8 mouse cellular contexts compared by ENCODE assay signal in genomic region chr9:63091101-63091921, GRCm38 (mm10). TPM values are rescaled to one million over a fixed set of nuclear protein-coding genes. Genes with fewer than 3 reads are reported as not detected.
A peak's percentile ranks its signal among the peaks of the same experiment; 100 is the strongest.
DNase-seq lines count a peak whose midpoint lies in the region; ATAC-seq and TF ChIP-seq lines count a peak whose summit lies in the region.

No protein-coding gene starts in this region.

- WGBS in forebrain, embryonic 15.5 days: 14% methylated on average over 23 of the region's 23 CpGs
- 15% methylated on average over 23 of the region's 23 CpGs for WGBS in hindbrain, embryonic 12.5 days
- 17% methylated on average over 23 of the region's 23 CpGs for WGBS in limb, embryonic 13.5 days
- WGBS in midbrain, embryonic 13.5 days: 13% methylated on average over 23 of the region's 23 CpGs

- H3K36me3 ChIP-seq in forebrain, embryonic 15.5 days: no peaks in the 10 kb centered on the region
- no peaks in the 10 kb centered on the region for H3K36me3 ChIP-seq in hindbrain, embryonic 12.5 days
- H3K36me3 ChIP-seq in limb, embryonic 13.5 days: no peaks in the 10 kb centered on the region
- H3K36me3 ChIP-seq in midbrain, embryonic 13.5 days: no peaks in the 10 kb centered on the region

- TF ChIP-seq POLR2A in bone marrow macrophage, adult 2 months (IDR thresholded peaks at IDR 0.05; ENCODE audit: borderline replicate concordance, low read depth, low read length): no peak

- peaks cover 19% of the 10 kb centered on the region for H3K4me1 ChIP-seq in bone marrow macrophage, adult 2 months (ENCODE audit: control insufficient read depth, insufficient read depth, low read length)
- peaks cover 28% of the 10 kb centered on the region for H3K4me1 ChIP-seq in forebrain, embryonic 15.5 days
- peaks cover 29% of the 10 kb centered on the region for H3K4me1 ChIP-seq in hindbrain, embryonic 12.5 days
- peaks cover 37% of the 10 kb centered on the region for H3K4me1 ChIP-seq in limb, embryonic 13.5 days
- peaks cover 31% of the 10 kb centered on the region for H3K4me1 ChIP-seq in midbrain, embryonic 13.5 days (replicated peaks)

- TF ChIP-seq CTCF in bone marrow macrophage, adult 2 months (IDR thresholded peaks at IDR 0.05; ENCODE audit: low read depth, low read length): no peak

- H3K4me3 ChIP-seq in bone marrow macrophage, adult 2 months (ENCODE audit: insufficient read depth, low read length): no peak overlapping the region
- peak overlapping the region; percentile 37 for H3K4me3 ChIP-seq in forebrain, embryonic 15.5 days
- no peak overlapping the region for H3K4me3 ChIP-seq in hindbrain, embryonic 12.5 days
- H3K4me3 ChIP-seq in limb, embryonic 13.5 days: peak overlapping the region; percentile 35
- peak overlapping the region; percentile 20; the same call in 1 of the 2 replicates for H3K4me3 ChIP-seq in midbrain, embryonic 13.5 days (replicated peaks)

- 0 out of 2 replicates have a peak overlapping the region, but pooled peaks have one; percentile 36 for H3K9ac ChIP-seq in forebrain, embryonic 15.5 days (replicated peaks)
- H3K9ac ChIP-seq in hindbrain, embryonic 12.5 days: no peak overlapping the region
- no peak overlapping the region for H3K9ac ChIP-seq in limb, embryonic 13.5 days
- no peak overlapping the region for H3K9ac ChIP-seq in midbrain, embryonic 13.5 days (replicated peaks)

- DNase-seq in 3134 (ENCODE audit: extremely low read depth, insufficient read length, low spot score): peak; percentile 46
- DNase-seq in thymus, postnatal 36 days: no peak
- DNase-seq in spleen, postnatal 10 days (ENCODE audit: low spot score in 2 of 2): no peak

- H3K4me2 ChIP-seq in forebrain, embryonic 15.5 days (replicated peaks): peak overlapping the region; percentile 58
- peak overlapping the region; percentile 53 for H3K4me2 ChIP-seq in hindbrain, embryonic 12.5 days (replicated peaks)
- H3K4me2 ChIP-seq in limb, embryonic 13.5 days (replicated peaks): peak overlapping the region; percentile 62
- H3K4me2 ChIP-seq in midbrain, embryonic 13.5 days (replicated peaks): peak overlapping the region; percentile 54

- ATAC-seq in forebrain, embryonic 15.5 days (replicated peaks): no peak
- ATAC-seq in hindbrain, embryonic 12.5 days (ENCODE audit: low FRiP score): no peak
- ATAC-seq in limb, embryonic 13.5 days (ENCODE audit: low FRiP score, low read depth): no peak
- no peak for ATAC-seq in midbrain, embryonic 13.5 days

- H3K9me3 ChIP-seq in forebrain, embryonic 15.5 days: no peaks in the 10 kb centered on the region
- no peaks in the 10 kb centered on the region for H3K9me3 ChIP-seq in hindbrain, embryonic 12.5 days (replicated peaks)
- no peaks in the 10 kb centered on the region for H3K9me3 ChIP-seq in limb, embryonic 13.5 days
- no peaks in the 10 kb centered on the region for H3K9me3 ChIP-seq in midbrain, embryonic 13.5 days

- no peaks in the 10 kb centered on the region for H3K27me3 ChIP-seq in forebrain, embryonic 15.5 days
- H3K27me3 ChIP-seq in hindbrain, embryonic 12.5 days: no peaks in the 10 kb centered on the region
- H3K27me3 ChIP-seq in limb, embryonic 13.5 days: no peaks in the 10 kb centered on the region
- no peaks in the 10 kb centered on the region for H3K27me3 ChIP-seq in midbrain, embryonic 13.5 days

- H3K27ac ChIP-seq in bone marrow macrophage, adult 2 months (ENCODE audit: insufficient read depth, low read depth, low read length): 0 out of 2 replicates have a peak overlapping the region, but pooled peaks have one; percentile 51
- H3K27ac ChIP-seq in forebrain, embryonic 15.5 days (replicated peaks): peak overlapping the region; percentile 79
- peak overlapping the region; percentile 93 for H3K27ac ChIP-seq in hindbrain, embryonic 12.5 days
- H3K27ac ChIP-seq in limb, embryonic 13.5 days: peak overlapping the region; percentile 84
- peak overlapping the region; percentile 87 for H3K27ac ChIP-seq in midbrain, embryonic 13.5 days

RNA-seq across cellular contexts. Expression of gene Skor1, which starts 57.5 kb away (rescaled TPM):
- not detected in 2 replicates for polyA plus RNA-seq in bone marrow macrophage, adult 2 months (2012; ENCODE audit: insufficient read depth, insufficient read length, missing spikeins)
- polyA plus RNA-seq in forebrain, embryonic 15.5 days (2015; fragmentation: Nextera tagmentation; extraction: Ambion mirVana): 0.36 and 0.61 TPM in 2 replicates
- polyA plus RNA-seq in hindbrain, embryonic 12.5 days (2016; fragmentation: Nextera tagmentation; extraction: Ambion mirVana): 24.0 and 27.1 TPM in 2 replicates
- 0.06 TPM in 1 of 2 replicates, not detected in the other for polyA plus RNA-seq in limb, embryonic 13.5 days (2015; fragmentation: Nextera tagmentation; extraction: Ambion mirVana)
- 1.7 and 2.0 TPM in 2 replicates for polyA plus RNA-seq in midbrain, embryonic 13.5 days (2015; fragmentation: Nextera tagmentation; extraction: Ambion mirVana)

Comparison
In these comparisons a context has a peak if more than half of its experiments do, and no peak if none do; other contexts are left out.
1. H3K4me3 ChIP-seq: peak in forebrain, embryonic 15.5 days (single experiment), limb, embryonic 13.5 days (single experiment) and midbrain, embryonic 13.5 days (single experiment); none in bone marrow macrophage, adult 2 months (single experiment) and hindbrain, embryonic 12.5 days (single experiment).
2. Peak in every context shown above with its lines, with median percentiles within 50 percentile points of each other: H3K27ac ChIP-seq and H3K4me2 ChIP-seq.